Mouse (Mus musculus) G1E (cell line): ENCODE results near the gene Cpeb1.

Experiments
- CTCF ChIP-seq: IDR thresholded peaks from 2 replicates; pipeline ENCODE4 v1.5.1; 2012; ENCODE audit warnings: low read depth, low read length, inconsistent platforms, mixed read lengths
- GATA1 ChIP-seq: IDR thresholded peaks from 2 replicates; pipeline ENCODE4 v1.6.1; 2012; ENCODE audit warnings: borderline replicate concordance, low read length, inconsistent platforms, mixed read lengths

DNA sequence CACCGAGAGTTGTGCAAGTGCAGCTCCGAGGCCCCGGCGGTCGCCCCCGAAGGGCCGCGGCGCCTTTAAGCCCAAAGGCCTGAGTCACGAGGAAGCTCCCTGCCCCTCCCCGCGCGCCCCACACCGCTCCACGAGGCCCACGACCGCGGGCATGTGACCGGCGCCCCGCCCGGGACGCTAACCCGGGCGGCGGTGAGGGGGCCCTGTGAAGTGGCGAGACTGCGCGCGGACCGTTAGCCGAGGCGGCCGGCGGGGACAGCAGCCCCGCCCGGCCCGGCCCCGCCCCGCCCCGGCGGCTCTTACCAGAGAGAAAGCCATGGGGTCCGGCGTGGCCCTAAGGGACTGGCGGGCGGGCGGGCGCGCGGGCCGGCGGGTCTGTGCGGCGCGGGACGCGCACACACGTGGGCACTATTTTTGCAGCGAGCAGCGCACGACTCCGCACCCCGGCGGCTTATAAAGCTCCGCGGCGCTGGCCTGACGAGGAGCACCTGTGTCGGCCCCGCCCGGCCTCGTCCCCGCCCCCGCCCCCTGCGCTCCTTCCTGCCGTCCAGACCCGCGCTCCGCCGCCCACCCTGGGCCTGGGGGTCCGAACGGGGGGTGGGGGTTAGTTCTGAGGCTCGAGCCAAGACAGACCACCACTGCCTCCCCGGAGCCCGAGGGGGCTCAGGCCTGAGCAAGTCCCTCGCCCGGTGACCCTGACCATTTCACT, 780 bp downstream of the Cpeb1 start:
- TF ChIP-seq GATA1, result no peak
- no peak for TF ChIP-seq CTCF
